Mouse (Mus musculus) heart, embryonic 10.5 days (tissue): Measurements from ENCODE around the gene Flot1. TPM values are rescaled to one million over a fixed set of nuclear protein-coding genes. Genes with fewer than 3 reads are reported as not detected.

Source experiments
- DNase-seq: peaks from one replicate; pipeline ENCODE4 v3.0.0-alpha.2; 2017; ENCODE audit warnings: low spot score
- H3K27ac ChIP-seq: fragments of 300-500 bp; sonication (generic); 2 replicates; pipeline ENCODE4 v1.5.1; 2016; ENCODE audit warnings: mild to moderate bottlenecking
- H3K27me3 ChIP-seq: fragments of 300-500 bp; sonication (generic); 2 replicates; pipeline ENCODE4 v1.6.1; 2016; ENCODE audit warnings: mild to moderate bottlenecking; ENCODE audit not compliant: poor library complexity, insufficient read depth, severe bottlenecking
- H3K36me3 ChIP-seq: fragments of 300-500 bp; sonication (generic); 2 replicates; pipeline ENCODE4 v1.6.1; 2016; ENCODE audit warnings: mild to moderate bottlenecking, moderate library complexity
- H3K4me1 ChIP-seq: fragments of 300-500 bp; sonication (generic); 2 replicates; pipeline ENCODE4 v1.6.1; 2016; ENCODE audit warnings: mild to moderate bottlenecking
- H3K4me3 ChIP-seq: fragments of 300-500 bp; sonication (generic); 2 replicates; pipeline ENCODE4 v1.5.1; 2016; ENCODE audit warnings: mild to moderate bottlenecking, moderate library complexity
- H3K9me3 ChIP-seq: fragments of 300-500 bp; sonication (generic); 2 replicates; pipeline ENCODE4 v1.6.1; 2016; ENCODE audit warnings: mild to moderate bottlenecking, moderate library complexity
- WGBS: fragments of 180-500 bp; shearing (Covaris S2); methylation state at CpG from one replicate; pipeline ENCODE4 v1.1.7; 2016; 5-methylcytosine and 5-hydroxymethylcytosine counted together
- polyA plus RNA-seq: library from polyadenylated mRNA; unstranded; fragments of >200 nt; fragmentation: Nextera tagmentation; extraction: Ambion mirVana; gene quantifications from 2 replicates; pipeline ENCODE4 v1.2.1, GENCODE M21; 2016

Gene Flot1
- polyA plus RNA-seq, 1 experiment from 2014 or later: 66.2 TPM

DNA sequence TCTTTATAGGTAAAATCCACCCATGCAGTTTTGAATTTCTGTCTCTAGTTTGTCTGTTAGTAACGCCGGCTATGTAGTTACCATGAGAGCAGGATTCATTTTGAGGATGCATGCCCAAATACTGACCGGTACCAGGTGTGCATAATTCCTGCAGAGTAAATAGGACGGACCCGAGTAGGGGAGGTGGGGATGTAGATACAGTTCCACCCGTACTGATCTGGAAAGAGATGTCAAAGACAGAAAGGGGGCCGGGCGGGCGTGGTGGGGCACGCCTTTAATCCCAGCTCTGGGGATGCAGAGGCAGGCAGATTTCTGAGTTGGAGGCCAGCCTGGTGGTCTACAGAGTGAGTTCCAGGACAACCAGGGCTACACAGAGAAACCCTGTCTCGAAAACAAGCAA lies 19.0 kb downstream of the Flot1 start:
- H3K9me3 ChIP-seq: no peaks in the 10 kb centered on the region
- DNase-seq: no peak
- H3K27me3 ChIP-seq: no peaks in the 10 kb centered on the region
- peaks cover 24% of the 10 kb centered on the region for H3K36me3 ChIP-seq
- 14% methylated on average over 11 of the region's 11 CpGs for WGBS
- peak overlapping the region; percentile 94 for H3K27ac ChIP-seq
- H3K4me1 ChIP-seq: peaks cover 15% of the 10 kb centered on the region
- H3K4me3 ChIP-seq: peak overlapping the region; percentile 77

- DNase-seq: no peak
- Histone ChIP-seq H3K36me3 (peaks cover 39% of the 10 kb centered on the region), H3K27ac (no peak overlapping the region), H3K4me3 (no peak overlapping the region), H3K27me3 (no peaks in the 10 kb centered on the region), H3K4me1 (peaks cover 15% of the 10 kb centered on the region), H3K9me3 (no peaks in the 10 kb centered on the region)
- 91% methylated on average over 3 of the region's 3 CpGs for WGBS
These were observed 20.5 kb downstream of the Flot1 start for GRCm38 (mm10) chr17:35843514-35843913.

DNA sequence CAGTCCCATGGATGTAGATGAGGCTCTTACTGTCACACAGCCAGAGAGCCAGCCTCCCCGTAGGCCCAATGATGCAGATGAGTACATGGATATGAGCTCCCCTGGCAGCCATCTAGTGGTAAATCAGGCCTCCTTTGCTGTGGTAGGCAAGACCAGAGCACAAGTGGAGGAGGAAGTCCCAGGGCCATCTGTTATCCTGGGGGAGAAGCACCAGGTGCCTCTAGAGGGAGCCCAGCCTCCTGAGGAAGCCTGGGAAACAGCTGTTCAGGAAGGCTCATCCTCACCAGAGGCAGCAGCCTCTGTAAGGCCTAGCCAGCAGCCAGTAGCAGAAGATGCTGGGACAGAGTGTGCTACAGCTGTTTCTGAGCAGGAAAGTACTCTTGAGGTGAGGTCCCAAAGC lies 25.1 kb downstream of the Flot1 start:
- no peak overlapping the region for H3K4me3 ChIP-seq
- WGBS: 44% methylated on average over 1 of the region's 1 CpGs
- DNase-seq: no peak
- H3K27ac ChIP-seq: no peak overlapping the region
- no peaks in the 10 kb centered on the region for H3K27me3 ChIP-seq
- H3K36me3 ChIP-seq: peaks cover 83% of the 10 kb centered on the region
- H3K4me1 ChIP-seq: no peaks in the 10 kb centered on the region
- H3K9me3 ChIP-seq: no peaks in the 10 kb centered on the region

GRCm38 (mm10) chr17:35850974-35851373 lies 27.9 kb downstream of the Flot1 start:
- no peak overlapping the region for H3K27ac ChIP-seq
- H3K4me1 ChIP-seq: no peaks in the 10 kb centered on the region
- H3K27me3 ChIP-seq: no peaks in the 10 kb centered on the region
- 72% methylated on average over 3 of the region's 3 CpGs for WGBS
- peaks cover 93% of the 10 kb centered on the region for H3K36me3 ChIP-seq
- H3K4me3 ChIP-seq: no peak overlapping the region
- peak; percentile 65 for DNase-seq
- H3K9me3 ChIP-seq: no peaks in the 10 kb centered on the region

- DNase-seq: no peak
- H3K27ac ChIP-seq: no peak overlapping the region
- WGBS: 76% methylated on average over 1 of the region's 1 CpGs
These were observed 36.3 kb downstream of the Flot1 start for GRCm38 (mm10) chr17:35859371-35859770.

GRCm38 (mm10) chr17:35859835-35860234 lies 36.8 kb downstream of the Flot1 start:
- WGBS: 51% methylated on average over 2 of the region's 2 CpGs
- Histone ChIP-seq H3K27ac (no peak overlapping the region), H3K4me3 (no peak overlapping the region), H3K4me1 (peaks cover 24% of the 10 kb centered on the region), H3K9me3 (no peaks in the 10 kb centered on the region), H3K36me3 (peaks cover 33% of the 10 kb centered on the region), H3K27me3 (no peaks in the 10 kb centered on the region)
- peak; percentile 61 for DNase-seq

More at GRCm38 (mm10) chr17:35859371-35859770, 36.3 kb downstream of the Flot1 start:
- H3K4me3 ChIP-seq: no peak overlapping the region
- H3K27me3 ChIP-seq: no peaks in the 10 kb centered on the region
- H3K36me3 ChIP-seq: peaks cover 37% of the 10 kb centered on the region
- peaks cover 19% of the 10 kb centered on the region for H3K4me1 ChIP-seq
- no peaks in the 10 kb centered on the region for H3K9me3 ChIP-seq

DNA sequence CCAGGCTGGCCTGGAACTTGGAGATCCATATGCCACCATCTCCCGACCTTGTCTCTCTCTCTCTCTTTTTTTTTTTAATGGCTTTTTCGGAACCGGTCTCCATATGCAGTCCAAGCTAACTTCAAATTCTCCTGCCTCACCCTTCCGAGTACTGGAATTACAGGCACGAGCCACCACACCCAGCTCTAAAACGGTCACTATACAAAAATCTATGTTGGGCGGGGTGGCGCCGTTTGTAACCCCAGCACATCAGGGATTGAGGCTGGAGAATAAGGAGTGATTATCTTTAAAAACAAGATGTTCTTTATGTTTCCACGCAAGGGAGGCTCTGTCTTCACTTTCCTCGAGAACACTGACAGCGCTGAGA lies 37.8 kb downstream of the Flot1 start:
- DNase-seq: no peak
- Histone ChIP-seq H3K27ac (peak overlapping the region; percentile 96), H3K9me3 (no peaks in the 10 kb centered on the region), H3K27me3 (no peaks in the 10 kb centered on the region), H3K4me1 (peaks cover 27% of the 10 kb centered on the region), H3K4me3 (peak overlapping the region; percentile 80), H3K36me3 (peaks cover 28% of the 10 kb centered on the region)
- 6% methylated on average over 12 of the region's 12 CpGs for WGBS

- Histone ChIP-seq H3K27me3 (no peaks in the 10 kb centered on the region), H3K36me3 (peaks cover 26% of the 10 kb centered on the region), H3K9me3 (no peaks in the 10 kb centered on the region), H3K27ac (peak within 1 kb of the TSS; percentile 96), H3K4me3 (peak within 1 kb of the TSS; percentile 80), H3K4me1 (peaks cover 27% of the 10 kb centered on the region)
- DNase-seq: peak; percentile 95
- under 1% methylated on average over 47 of the region's 47 CpGs for WGBS
These were observed 38.3 kb downstream of the Flot1 start, which contains the start of gene Nrm for GRCm38 (mm10) chr17:35861198-35861857. Gene Nrm, plus strand, starts transcription at chr17:35861318.

DNA sequence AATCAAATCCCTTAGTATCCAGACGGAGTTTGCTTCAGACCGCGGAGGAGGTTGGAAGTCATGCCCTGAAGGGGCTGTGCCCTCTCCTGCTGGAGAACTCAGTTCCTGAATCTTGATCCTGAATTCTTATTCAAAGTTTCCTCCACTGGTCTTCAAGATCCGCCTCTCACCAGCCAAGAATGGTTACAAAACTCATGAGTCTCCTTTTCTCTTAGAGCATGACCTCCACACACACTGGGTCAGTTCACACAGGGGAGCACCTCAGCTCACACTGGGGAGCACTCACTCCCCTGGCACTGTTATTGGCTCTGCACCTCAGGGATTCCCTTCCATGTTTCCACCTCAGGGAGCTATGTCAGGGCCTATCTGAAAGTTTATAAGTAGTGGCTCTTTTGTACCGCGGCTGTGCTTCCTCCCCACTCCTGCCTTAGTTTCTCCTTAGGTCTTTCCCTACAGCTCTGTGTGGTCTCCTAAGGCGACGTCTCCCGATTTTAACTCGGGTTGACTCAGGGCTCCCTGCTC lies 41.9 kb downstream of the Flot1 start:
- H3K9me3 ChIP-seq: no peaks in the 10 kb centered on the region
- peak overlapping the region; percentile 93 for H3K27ac ChIP-seq
- WGBS: 25% methylated on average over 10 of the region's 10 CpGs
- no peaks in the 10 kb centered on the region for H3K27me3 ChIP-seq
- DNase-seq: no peak
- peaks cover 57% of the 10 kb centered on the region for H3K4me1 ChIP-seq
- peak overlapping the region; percentile 71 for H3K4me3 ChIP-seq
- peaks cover 7% of the 10 kb centered on the region for H3K36me3 ChIP-seq

DNA sequence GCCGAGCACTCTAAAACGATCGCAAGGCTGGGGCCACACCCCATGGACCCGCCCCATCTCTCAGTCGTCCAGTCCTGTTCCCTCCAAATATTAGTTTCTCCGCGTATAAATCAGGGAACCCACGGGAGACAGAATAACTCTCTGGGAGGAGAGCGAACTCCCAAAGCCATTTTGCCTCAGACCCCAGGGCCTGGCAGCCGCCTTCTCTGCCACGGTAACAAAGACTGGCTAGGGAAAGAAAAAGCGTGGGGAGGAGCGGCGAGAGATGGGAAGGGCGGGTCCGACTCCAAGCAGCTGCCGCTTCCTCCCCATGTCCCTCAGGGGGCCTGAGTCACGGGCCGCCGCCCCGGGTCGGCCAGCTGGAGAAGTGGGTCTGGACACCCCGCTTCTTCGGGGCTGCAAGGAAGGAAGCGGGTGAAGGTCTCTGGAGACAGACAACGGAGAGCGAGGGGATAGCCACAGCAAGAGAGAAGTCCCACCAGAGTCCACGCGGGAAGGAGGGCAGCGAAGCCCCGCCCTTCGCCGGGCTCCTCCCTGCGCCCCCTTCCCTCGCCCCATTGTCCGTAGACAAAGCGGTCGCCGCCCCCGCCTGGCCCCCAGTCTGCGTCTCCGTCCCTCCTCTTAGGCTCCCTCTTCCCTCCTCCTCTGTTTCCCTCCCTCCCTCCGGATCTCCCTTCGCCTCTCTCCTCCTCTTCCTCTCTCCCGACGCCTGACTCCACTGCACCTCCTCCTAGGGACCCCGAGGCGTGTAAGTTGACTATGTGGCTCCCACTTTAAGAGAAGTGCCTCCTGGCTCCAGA lies 42.7 kb downstream of the Flot1 start, which contains the start of gene Ppp1r18:
TSS of gene Ppp1r18 (plus strand) at position 113 of the 800 bp plus-strand sequence.
- H3K4me1 ChIP-seq: peaks cover 61% of the 10 kb centered on the region
- peak within 1 kb of the TSS; percentile 93 for H3K27ac ChIP-seq
- under 1% methylated on average over 45 of the region's 48 CpGs for WGBS
- peak; percentile 93 for DNase-seq
- H3K36me3 ChIP-seq: peaks cover 12% of the 10 kb centered on the region
- H3K27me3 ChIP-seq: no peaks in the 10 kb centered on the region
- peak within 1 kb of the TSS; percentile 71 for H3K4me3 ChIP-seq
- H3K9me3 ChIP-seq: no peaks in the 10 kb centered on the region

- H3K27me3 ChIP-seq: no peaks in the 10 kb centered on the region
- H3K9me3 ChIP-seq: no peaks in the 10 kb centered on the region
- DNase-seq: peak; percentile 87
- peak overlapping the region; percentile 71 for H3K4me3 ChIP-seq
- peak overlapping the region; percentile 93 for H3K27ac ChIP-seq
- peaks cover 62% of the 10 kb centered on the region for H3K4me1 ChIP-seq
- under 1% methylated on average over 35 of the region's 38 CpGs for WGBS
- peaks cover 19% of the 10 kb centered on the region for H3K36me3 ChIP-seq
These were observed 43.3 kb downstream of the Flot1 start for GRCm38 (mm10) chr17:35866281-35866831.

- Histone ChIP-seq H3K27me3 (no peaks in the 10 kb centered on the region), H3K36me3 (peaks cover 23% of the 10 kb centered on the region), H3K9me3 (no peaks in the 10 kb centered on the region), H3K4me3 (peak overlapping the region; percentile 71), H3K27ac (peak overlapping the region; percentile 93), H3K4me1 (peaks cover 62% of the 10 kb centered on the region)
- peak; percentile 75 for DNase-seq
- 8% methylated on average over 26 of the region's 26 CpGs for WGBS
These were observed 44.2 kb downstream of the Flot1 start for GRCm38 (mm10) chr17:35866911-35867890.
